Mouse (Mus musculus): ENCODE data around the gene Bdh2. TPM values are rescaled to one million over a fixed set of nuclear protein-coding genes. Genes with fewer than 3 reads are reported as not detected.

Gene Bdh2
- polyA plus RNA-seq, 1 experiment from 2014 or later: 3.8 TPM

DNA sequence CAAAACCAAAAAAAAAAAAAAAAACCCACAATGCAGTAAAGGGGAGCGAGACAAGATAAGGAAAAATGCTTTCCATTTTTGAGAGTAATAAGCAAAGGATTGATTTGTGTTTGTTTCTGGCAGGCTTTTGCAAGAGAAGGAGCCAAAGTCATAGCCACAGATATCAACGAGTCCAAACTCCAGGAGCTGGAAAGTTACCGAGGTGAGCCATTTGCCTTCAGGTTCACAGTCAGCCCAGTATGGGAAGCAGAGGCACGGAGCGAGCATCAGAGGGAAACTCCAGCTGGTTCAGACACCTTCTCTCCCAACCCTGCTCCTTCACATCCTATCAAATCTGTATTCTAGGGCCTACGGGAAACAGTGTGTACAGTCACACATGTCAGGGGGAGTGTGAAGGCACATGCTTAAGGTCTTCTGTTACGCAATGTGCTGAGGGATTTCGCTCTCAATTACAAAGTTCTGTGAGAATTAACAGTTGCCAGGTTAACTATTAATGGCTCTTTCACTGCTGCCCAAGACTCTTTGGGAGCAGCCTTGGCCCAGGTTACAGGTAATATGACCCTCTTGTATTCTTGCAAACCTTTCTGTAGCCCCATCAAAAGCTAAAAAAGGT lies 7.2 kb downstream of the Bdh2 start:
- Histone ChIP-seq H3K4me1 (ENCODE audit: control insufficient read depth, insufficient read depth, low read length) (no peaks in the 10 kb centered on the region), H3K4me2 (no peak overlapping the region), H3K4me3 (ENCODE audit: low read depth, low read length) (no peak overlapping the region), H3K27me3 (ENCODE audit: control insufficient read depth, insufficient read depth, low read length) (no peaks in the 10 kb centered on the region), H3K27ac (ENCODE audit: low read depth, low read length) (no peak overlapping the region), H3K9me3 (replicated peaks; ENCODE audit: control insufficient read depth, low read length) (no peaks in the 10 kb centered on the region), H3K36me3 (ENCODE audit: control insufficient read depth, insufficient read depth, low read length) (no peaks in the 10 kb centered on the region), H3K9ac (ENCODE audit: low read depth, low read length) (no peak overlapping the region)
- 72% methylated on average over 8 of the region's 8 CpGs for WGBS (ENCODE audit: insufficient replicate concordance)
- ATAC-seq (replicated peaks; ENCODE audit: insufficient number of reproducible peaks, low FRiP score, low TSS enrichment): no peak

- H3K4me1 ChIP-seq (ENCODE audit: control insufficient read depth, insufficient read depth, low read length): no peaks in the 10 kb centered on the region
- no peak overlapping the region for H3K27ac ChIP-seq (ENCODE audit: low read depth, low read length)
- H3K36me3 ChIP-seq (ENCODE audit: control insufficient read depth, insufficient read depth, low read length): no peaks in the 10 kb centered on the region
- no peak for ATAC-seq (replicated peaks; ENCODE audit: insufficient number of reproducible peaks, low FRiP score, low TSS enrichment)
- H3K9me3 ChIP-seq (replicated peaks; ENCODE audit: control insufficient read depth, low read length): no peaks in the 10 kb centered on the region
- no peak overlapping the region for H3K4me2 ChIP-seq
- no peak overlapping the region for H3K4me3 ChIP-seq (ENCODE audit: low read depth, low read length)
- no peak overlapping the region for H3K9ac ChIP-seq (ENCODE audit: low read depth, low read length)
- H3K27me3 ChIP-seq (ENCODE audit: control insufficient read depth, insufficient read depth, low read length): no peaks in the 10 kb centered on the region
- WGBS (ENCODE audit: insufficient replicate concordance): 81% methylated on average over 1 of the region's 1 CpGs
These were observed 8.1 kb downstream of the Bdh2 start for GRCm38 (mm10) chr3:135289148-135289547.

DNA sequence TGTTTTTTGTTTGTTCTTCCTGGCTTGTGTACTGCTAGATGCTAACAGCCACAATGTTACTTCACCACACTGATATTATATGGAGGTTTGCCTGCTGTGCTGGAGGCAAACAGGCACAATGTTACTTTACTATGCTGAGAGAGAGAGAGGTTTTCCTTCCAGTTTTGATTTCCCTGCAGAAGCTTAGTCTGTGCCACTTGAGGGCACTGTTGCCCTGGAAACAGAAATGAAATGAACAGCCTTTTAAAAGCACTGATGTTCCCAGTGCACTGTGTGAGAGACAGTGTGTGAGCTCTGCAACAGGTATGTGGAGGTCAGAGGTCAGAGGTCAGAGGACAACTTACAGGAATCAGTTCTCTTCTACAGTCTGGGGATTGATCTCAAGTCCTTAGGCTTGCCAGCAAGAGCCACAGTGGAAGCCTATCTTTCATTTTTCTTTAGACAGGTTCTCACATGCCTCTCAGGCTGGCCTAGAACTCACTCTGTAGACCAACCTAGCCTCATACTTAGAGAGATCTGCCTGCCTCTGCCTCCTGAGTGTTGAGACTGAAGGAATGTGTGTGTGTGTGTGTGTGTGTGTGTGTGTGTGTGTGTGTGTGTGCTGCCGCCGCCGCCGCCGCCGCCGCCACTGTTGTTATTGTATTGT lies 9.4 kb downstream of the Bdh2 start:
- Histone ChIP-seq H3K9ac (ENCODE audit: low read depth, low read length) (no peak overlapping the region), H3K27me3 (ENCODE audit: control insufficient read depth, insufficient read depth, low read length) (no peaks in the 10 kb centered on the region), H3K27ac (ENCODE audit: low read depth, low read length) (no peak overlapping the region), H3K4me1 (ENCODE audit: control insufficient read depth, insufficient read depth, low read length) (no peaks in the 10 kb centered on the region), H3K36me3 (ENCODE audit: control insufficient read depth, insufficient read depth, low read length) (no peaks in the 10 kb centered on the region), H3K9me3 (replicated peaks; ENCODE audit: control insufficient read depth, low read length) (no peaks in the 10 kb centered on the region), H3K4me2 (no peak overlapping the region), H3K4me3 (ENCODE audit: low read depth, low read length) (no peak overlapping the region)
- 97% methylated on average over 7 of the region's 7 CpGs for WGBS (ENCODE audit: insufficient replicate concordance)
- ATAC-seq (replicated peaks; ENCODE audit: insufficient number of reproducible peaks, low FRiP score, low TSS enrichment): peak; percentile 35; the same call in 1 of the 2 replicates

- no peaks in the 10 kb centered on the region for H3K4me1 ChIP-seq (ENCODE audit: control insufficient read depth, insufficient read depth, low read length)
- no peaks in the 10 kb centered on the region for H3K36me3 ChIP-seq (ENCODE audit: control insufficient read depth, insufficient read depth, low read length)
- no peak overlapping the region for H3K4me2 ChIP-seq
- WGBS (ENCODE audit: insufficient replicate concordance): 39% methylated on average over 7 of the region's 7 CpGs
- no peak overlapping the region for H3K27ac ChIP-seq (ENCODE audit: low read depth, low read length)
- H3K4me3 ChIP-seq (ENCODE audit: low read depth, low read length): no peak overlapping the region
- H3K9me3 ChIP-seq (replicated peaks; ENCODE audit: control insufficient read depth, low read length): no peaks in the 10 kb centered on the region
- no peaks in the 10 kb centered on the region for H3K27me3 ChIP-seq (ENCODE audit: control insufficient read depth, insufficient read depth, low read length)
- ATAC-seq (replicated peaks; ENCODE audit: insufficient number of reproducible peaks, low FRiP score, low TSS enrichment): no peak
- H3K9ac ChIP-seq (ENCODE audit: low read depth, low read length): no peak overlapping the region
These were observed 12.7 kb downstream of the Bdh2 start for GRCm38 (mm10) chr3:135293703-135294102.

DNA sequence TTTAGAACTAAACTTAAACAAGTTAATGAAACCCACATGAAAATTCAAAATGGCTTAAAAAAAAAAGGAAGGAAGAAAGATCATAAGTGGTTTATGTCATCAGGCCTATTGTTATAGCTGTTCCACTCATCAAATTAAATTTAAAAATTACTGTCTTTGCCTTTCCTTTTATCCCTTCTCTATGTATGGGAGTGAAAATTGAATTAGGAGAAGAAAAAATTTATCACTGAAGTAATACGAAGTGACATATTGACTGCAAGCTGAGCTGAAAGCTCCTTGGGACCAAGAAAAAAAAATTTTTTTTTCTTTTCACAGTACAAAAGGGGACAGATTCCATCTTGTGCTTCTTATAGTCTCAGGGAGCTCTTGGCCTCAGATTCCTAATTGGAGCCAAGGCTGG lies 14.5 kb downstream of the Bdh2 start:
- Histone ChIP-seq H3K4me1 (ENCODE audit: control insufficient read depth, insufficient read depth, low read length) (no peaks in the 10 kb centered on the region), H3K9me3 (replicated peaks; ENCODE audit: control insufficient read depth, low read length) (no peaks in the 10 kb centered on the region), H3K4me2 (no peak overlapping the region), H3K9ac (ENCODE audit: low read depth, low read length) (no peak overlapping the region), H3K36me3 (ENCODE audit: control insufficient read depth, insufficient read depth, low read length) (no peaks in the 10 kb centered on the region), H3K27ac (ENCODE audit: low read depth, low read length) (no peak overlapping the region), H3K27me3 (ENCODE audit: control insufficient read depth, insufficient read depth, low read length) (no peaks in the 10 kb centered on the region), H3K4me3 (ENCODE audit: low read depth, low read length) (no peak overlapping the region)
- no peak for ATAC-seq (replicated peaks; ENCODE audit: insufficient number of reproducible peaks, low FRiP score, low TSS enrichment)
- WGBS (ENCODE audit: insufficient replicate concordance): 94% methylated on average over 1 of the region's 1 CpGs

DNA sequence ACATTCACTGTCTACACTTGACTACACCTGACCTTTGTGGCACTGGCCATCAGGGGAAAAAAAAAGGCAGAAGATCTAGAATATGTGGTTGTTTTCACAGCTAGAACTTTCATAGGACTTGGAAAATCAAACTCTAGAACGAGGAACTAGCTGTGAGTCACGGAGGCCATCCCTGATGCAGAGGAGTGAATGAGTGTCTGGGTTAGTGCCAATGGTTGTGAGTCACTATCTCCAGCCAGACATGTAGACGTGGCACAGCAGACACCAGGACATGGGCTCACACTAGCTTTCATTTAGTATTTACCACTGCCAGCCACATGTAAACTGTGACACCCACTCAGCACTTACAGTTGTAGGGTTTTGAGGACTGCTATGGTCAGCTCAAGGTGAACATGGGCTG lies 17.5 kb downstream of the Bdh2 start:
- no peak for ATAC-seq (replicated peaks; ENCODE audit: insufficient number of reproducible peaks, low FRiP score, low TSS enrichment)
- Histone ChIP-seq H3K9me3 (replicated peaks; ENCODE audit: control insufficient read depth, low read length) (no peaks in the 10 kb centered on the region), H3K4me3 (ENCODE audit: low read depth, low read length) (no peak overlapping the region), H3K4me1 (ENCODE audit: control insufficient read depth, insufficient read depth, low read length) (no peaks in the 10 kb centered on the region), H3K4me2 (no peak overlapping the region), H3K36me3 (ENCODE audit: control insufficient read depth, insufficient read depth, low read length) (no peaks in the 10 kb centered on the region), H3K27ac (ENCODE audit: low read depth, low read length) (no peak overlapping the region), H3K9ac (ENCODE audit: low read depth, low read length) (no peak overlapping the region), H3K27me3 (ENCODE audit: control insufficient read depth, insufficient read depth, low read length) (no peaks in the 10 kb centered on the region)
- WGBS (ENCODE audit: insufficient replicate concordance): 72% methylated on average over 3 of the region's 3 CpGs

GRCm38 (mm10) chr3:135300081-135300480 lies 19.1 kb downstream of the Bdh2 start:
- 62% methylated on average over 6 of the region's 6 CpGs for WGBS (ENCODE audit: insufficient replicate concordance)
- Histone ChIP-seq H3K4me2 (no peak overlapping the region), H3K27ac (ENCODE audit: low read depth, low read length) (no peak overlapping the region), H3K4me1 (ENCODE audit: control insufficient read depth, insufficient read depth, low read length) (no peaks in the 10 kb centered on the region), H3K9me3 (replicated peaks; ENCODE audit: control insufficient read depth, low read length) (no peaks in the 10 kb centered on the region), H3K36me3 (ENCODE audit: control insufficient read depth, insufficient read depth, low read length) (no peaks in the 10 kb centered on the region), H3K27me3 (ENCODE audit: control insufficient read depth, insufficient read depth, low read length) (no peaks in the 10 kb centered on the region), H3K4me3 (ENCODE audit: low read depth, low read length) (no peak overlapping the region), H3K9ac (ENCODE audit: low read depth, low read length) (no peak overlapping the region)
- ATAC-seq (replicated peaks; ENCODE audit: insufficient number of reproducible peaks, low FRiP score, low TSS enrichment): no peak

GRCm38 (mm10) chr3:135304060-135304459 lies 23.0 kb downstream of the Bdh2 start:
- H3K4me1 ChIP-seq (ENCODE audit: control insufficient read depth, insufficient read depth, low read length): peaks cover 5% of the 10 kb centered on the region; the same call in 1 of the 2 replicates
- H3K36me3 ChIP-seq (ENCODE audit: control insufficient read depth, insufficient read depth, low read length): no peaks in the 10 kb centered on the region
- H3K9ac ChIP-seq (ENCODE audit: low read depth, low read length): no peak overlapping the region
- no peak overlapping the region for H3K27ac ChIP-seq (ENCODE audit: low read depth, low read length)
- H3K4me2 ChIP-seq: no peak overlapping the region
- no peaks in the 10 kb centered on the region for H3K27me3 ChIP-seq (ENCODE audit: control insufficient read depth, insufficient read depth, low read length)
- no peak overlapping the region for H3K4me3 ChIP-seq (ENCODE audit: low read depth, low read length)
- ATAC-seq (replicated peaks; ENCODE audit: insufficient number of reproducible peaks, low FRiP score, low TSS enrichment): no peak
- no peaks in the 10 kb centered on the region for H3K9me3 ChIP-seq (replicated peaks; ENCODE audit: control insufficient read depth, low read length)
- 31% methylated on average over 6 of the region's 6 CpGs for WGBS (ENCODE audit: insufficient replicate concordance)

DNA sequence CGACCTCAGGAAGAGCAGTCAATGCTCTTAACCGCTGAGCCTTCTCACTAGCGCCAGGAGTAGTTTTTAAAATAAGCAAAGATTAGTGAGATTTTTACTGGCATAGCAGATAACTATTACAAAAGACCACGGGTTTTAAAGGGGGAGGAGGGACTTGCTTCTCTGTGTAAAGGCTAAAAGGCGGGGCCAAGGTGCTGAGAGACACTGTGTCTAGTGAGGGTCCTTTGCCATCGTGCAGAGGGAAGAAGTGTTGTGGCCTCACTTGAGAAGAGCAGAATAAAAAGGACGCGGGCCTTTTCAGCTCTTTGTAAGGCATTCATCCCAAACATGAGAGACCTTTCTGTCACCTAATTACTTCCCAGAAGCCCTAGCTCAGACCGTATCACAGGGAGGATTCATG lies 23.5 kb downstream of the Bdh2 start:
- Histone ChIP-seq H3K4me3 (ENCODE audit: low read depth, low read length) (no peak overlapping the region), H3K9ac (ENCODE audit: low read depth, low read length) (no peak overlapping the region), H3K4me1 (ENCODE audit: control insufficient read depth, insufficient read depth, low read length) (peaks cover 5% of the 10 kb centered on the region; the same call in 1 of the 2 replicates), H3K4me2 (no peak overlapping the region), H3K27me3 (ENCODE audit: control insufficient read depth, insufficient read depth, low read length) (no peaks in the 10 kb centered on the region), H3K36me3 (ENCODE audit: control insufficient read depth, insufficient read depth, low read length) (no peaks in the 10 kb centered on the region), H3K9me3 (replicated peaks; ENCODE audit: control insufficient read depth, low read length) (no peaks in the 10 kb centered on the region), H3K27ac (ENCODE audit: low read depth, low read length) (no peak overlapping the region)
- WGBS (ENCODE audit: insufficient replicate concordance): 39% methylated on average over 9 of the region's 9 CpGs
- no peak for ATAC-seq (replicated peaks; ENCODE audit: insufficient number of reproducible peaks, low FRiP score, low TSS enrichment)

Data from heart, embryonic 11.5 days (tissue).